Mouse (Mus musculus) heart, embryonic 16.5 days (tissue): ENCODE results near the gene Bcas2. TPM values are rescaled to one million over a fixed set of nuclear protein-coding genes. Genes with fewer than 3 reads are reported as not detected.
A peak's percentile ranks its signal among the peaks of the same experiment; 100 is the strongest.

Experiments
- ATAC-seq: fragments of 200-750 bp; cut with Nextera tagmentation; replicated peaks from 2 replicates; pipeline ENCODE4 v1.8.0; 2017; ENCODE audit warnings: moderate number of reproducible peaks; ENCODE audit not compliant: insufficient read depth, low FRiP score; ENCODE audit errors: extremely low read depth
- H3K27ac ChIP-seq: fragments of 300-500 bp; sonication (generic); 2 replicates; pipeline ENCODE4 v1.5.1; 2014; ENCODE audit warnings: mild to moderate bottlenecking, low read length, control low read depth, moderate library complexity
- H3K27me3 ChIP-seq: fragments of 300-500 bp; sonication (generic); 2 replicates; pipeline ENCODE4 v1.6.1; 2014; ENCODE audit warnings: low read length, mixed read lengths; ENCODE audit not compliant: control insufficient read depth, insufficient read depth
- H3K36me3 ChIP-seq: fragments of 300-500 bp; sonication (generic); 2 replicates; pipeline ENCODE4 v1.6.1; 2014; ENCODE audit not compliant: control insufficient read depth, insufficient read depth
- H3K4me1 ChIP-seq: fragments of 300-500 bp; sonication (generic); 2 replicates; pipeline ENCODE4 v1.6.1; 2014; ENCODE audit warnings: low read length, mixed read lengths; ENCODE audit not compliant: control insufficient read depth, insufficient read depth
- H3K4me2 ChIP-seq: fragments of 300-500 bp; sonication (generic); 2 replicates; pipeline ENCODE4 v1.6.1; 2014; ENCODE audit warnings: low read depth, mild to moderate bottlenecking, control low read depth, low read length
- H3K4me3 ChIP-seq: fragments of 300-500 bp; sonication (generic); 2 replicates; pipeline ENCODE4 v1.5.1; 2014; ENCODE audit warnings: mild to moderate bottlenecking, control low read depth, low read length
- H3K9ac ChIP-seq: fragments of 300-500 bp; sonication (generic); 2 replicates; pipeline ENCODE4 v1.6.1; 2014; ENCODE audit warnings: low read length, control low read depth
- H3K9me3 ChIP-seq: fragments of 300-500 bp; sonication (generic); replicated peaks from 2 replicates; pipeline ENCODE4 v1.6.1; 2016; ENCODE audit warnings: low read length; ENCODE audit not compliant: control insufficient read depth
- WGBS: fragments of 180-500 bp; shearing (Covaris S2); extraction: QIAGEN DNeasy Blood & Tissue Kit; methylation state at CpG from one replicate; pipeline ENCODE4 v1.1.7; 2014; 5-methylcytosine and 5-hydroxymethylcytosine counted together
- polyA plus RNA-seq: library from polyadenylated mRNA; unstranded; fragments of >200 nt; fragmentation: Nextera tagmentation; extraction: Ambion mirVana; gene quantifications from 2 replicates; pipeline ENCODE4 v1.2.1, GENCODE M21; 2015

Bcas2 gene
- polyA plus RNA-seq, 1 experiment from 2014 or later = 141 TPM

- Histone ChIP-seq H3K4me3 (no peak overlapping the region), H3K27ac (no peak overlapping the region), H3K9ac (no peak overlapping the region), H3K9me3 (no peaks in the 10 kb centered on the region), H3K27me3 (no peaks in the 10 kb centered on the region), H3K4me2 (no peak overlapping the region), H3K36me3 (0 out of 2 replicates have a peak, but pooled peaks cover 2% of the 10 kb centered on the region), H3K4me1 (no peaks in the 10 kb centered on the region)
- 74% methylated on average over 23 of the region's 23 CpGs for WGBS
- ATAC-seq = peak; percentile 41; the same call in 1 of the 2 replicates
These were observed 24.9 kb upstream of the Bcas2 start for GRCm38 (mm10) chr3:103146330-103147166.

GRCm38 (mm10) chr3:103147775-103148174 lies 23.7 kb upstream of the Bcas2 start:
- H3K36me3 ChIP-seq = 0 out of 2 replicates have a peak, but pooled peaks cover 2% of the 10 kb centered on the region
- H3K4me2 ChIP-seq = no peak overlapping the region
- ATAC-seq = no peak
- H3K27ac ChIP-seq = no peak overlapping the region
- no peak overlapping the region for H3K4me3 ChIP-seq
- no peaks in the 10 kb centered on the region for H3K4me1 ChIP-seq
- H3K9ac ChIP-seq = no peak overlapping the region
- 82% methylated on average over 4 of the region's 4 CpGs for WGBS
- H3K27me3 ChIP-seq = no peaks in the 10 kb centered on the region
- no peaks in the 10 kb centered on the region for H3K9me3 ChIP-seq

- Histone ChIP-seq H3K36me3 (peaks cover 11% of the 10 kb centered on the region), H3K4me1 (no peaks in the 10 kb centered on the region), H3K4me2 (no peak overlapping the region), H3K9me3 (peaks cover 6% of the 10 kb centered on the region; the same call in 1 of the 2 replicates), H3K4me3 (no peak overlapping the region), H3K9ac (no peak overlapping the region), H3K27me3 (no peaks in the 10 kb centered on the region), H3K27ac (no peak overlapping the region)
- 82% methylated on average over 10 of the region's 10 CpGs for WGBS
- no peak for ATAC-seq
These were observed 22.5 kb upstream of the Bcas2 start for GRCm38 (mm10) chr3:103148941-103149340.

GRCm38 (mm10) chr3:103153761-103154160 lies 17.7 kb upstream of the Bcas2 start:
- no peak overlapping the region for H3K4me3 ChIP-seq

GRCm38 (mm10) chr3:103159232-103159900 lies 12.1 kb upstream of the Bcas2 start:
- no peaks in the 10 kb centered on the region for H3K9me3 ChIP-seq
- WGBS = 44% methylated on average over 3 of the region's 3 CpGs
- ATAC-seq = no peak

More at GRCm38 (mm10) chr3:103153761-103154160, 17.7 kb upstream of the Bcas2 start:
- H3K4me1 ChIP-seq = no peaks in the 10 kb centered on the region
- H3K36me3 ChIP-seq = peaks cover 15% of the 10 kb centered on the region
- no peak overlapping the region for H3K9ac ChIP-seq
- peaks cover 6% of the 10 kb centered on the region; the same call in 1 of the 2 replicates for H3K9me3 ChIP-seq
- no peaks in the 10 kb centered on the region for H3K27me3 ChIP-seq
- H3K4me2 ChIP-seq = no peak overlapping the region
- H3K27ac ChIP-seq = no peak overlapping the region
- ATAC-seq = no peak

GRCm38 (mm10) chr3:103169771-103170170 lies 1.7 kb upstream of the Bcas2 start:
- peaks cover 11% of the 10 kb centered on the region; the same call in 1 of the 2 replicates for H3K36me3 ChIP-seq
- 0 out of 2 replicates have a peak, but pooled peaks have one; percentile 19 for ATAC-seq
- WGBS = 20% methylated on average over 4 of the region's 4 CpGs
- no peaks in the 10 kb centered on the region for H3K9me3 ChIP-seq
- H3K4me1 ChIP-seq = peaks cover 10% of the 10 kb centered on the region
- no peaks in the 10 kb centered on the region for H3K27me3 ChIP-seq
- no peak overlapping the region for H3K4me3 ChIP-seq
- H3K9ac ChIP-seq = no peak overlapping the region
- no peak overlapping the region for H3K27ac ChIP-seq
- no peak overlapping the region for H3K4me2 ChIP-seq

More at GRCm38 (mm10) chr3:103159232-103159900, 12.1 kb upstream of the Bcas2 start:
- H3K9ac ChIP-seq = no peak overlapping the region
- H3K27ac ChIP-seq = no peak overlapping the region
- H3K4me1 ChIP-seq = no peaks in the 10 kb centered on the region
- peaks cover 7% of the 10 kb centered on the region for H3K36me3 ChIP-seq
- no peaks in the 10 kb centered on the region for H3K27me3 ChIP-seq
- H3K4me3 ChIP-seq = no peak overlapping the region
- H3K4me2 ChIP-seq = no peak overlapping the region

- Histone ChIP-seq H3K27me3 (no peaks in the 10 kb centered on the region), H3K9me3 (no peaks in the 10 kb centered on the region), H3K36me3 (peaks cover 27% of the 10 kb centered on the region), H3K27ac (no peak overlapping the region), H3K4me3 (peak overlapping the region; percentile 97), H3K4me2 (peak overlapping the region; percentile 85), H3K9ac (peak overlapping the region; percentile 94), H3K4me1 (peaks cover 10% of the 10 kb centered on the region)
- no peak for ATAC-seq
- 48% methylated on average over 5 of the region's 5 CpGs for WGBS
These were observed 1.2 kb downstream of the Bcas2 start for GRCm38 (mm10) chr3:103172615-103173014.

GRCm38 (mm10) chr3:103176740-103177139 lies 5.3 kb downstream of the Bcas2 start:
- Histone ChIP-seq H3K36me3 (peaks cover 38% of the 10 kb centered on the region), H3K4me1 (peaks cover 7% of the 10 kb centered on the region), H3K9me3 (no peaks in the 10 kb centered on the region), H3K27me3 (no peaks in the 10 kb centered on the region), H3K9ac (no peak overlapping the region), H3K4me2 (no peak overlapping the region), H3K4me3 (no peak overlapping the region), H3K27ac (no peak overlapping the region)
- ATAC-seq = no peak
- 79% methylated on average over 4 of the region's 4 CpGs for WGBS

GRCm38 (mm10) chr3:103179527-103179926 lies 8.1 kb downstream of the Bcas2 start:
- Histone ChIP-seq H3K27me3 (no peaks in the 10 kb centered on the region), H3K4me1 (no peaks in the 10 kb centered on the region), H3K9me3 (no peaks in the 10 kb centered on the region), H3K4me3 (no peak overlapping the region), H3K9ac (no peak overlapping the region), H3K36me3 (peaks cover 35% of the 10 kb centered on the region), H3K27ac (no peak overlapping the region), H3K4me2 (no peak overlapping the region)
- 90% methylated on average over 9 of the region's 9 CpGs for WGBS
- ATAC-seq = no peak
